8 mouse cellular contexts compared by ENCODE assay signal in the genomic region with DNA sequence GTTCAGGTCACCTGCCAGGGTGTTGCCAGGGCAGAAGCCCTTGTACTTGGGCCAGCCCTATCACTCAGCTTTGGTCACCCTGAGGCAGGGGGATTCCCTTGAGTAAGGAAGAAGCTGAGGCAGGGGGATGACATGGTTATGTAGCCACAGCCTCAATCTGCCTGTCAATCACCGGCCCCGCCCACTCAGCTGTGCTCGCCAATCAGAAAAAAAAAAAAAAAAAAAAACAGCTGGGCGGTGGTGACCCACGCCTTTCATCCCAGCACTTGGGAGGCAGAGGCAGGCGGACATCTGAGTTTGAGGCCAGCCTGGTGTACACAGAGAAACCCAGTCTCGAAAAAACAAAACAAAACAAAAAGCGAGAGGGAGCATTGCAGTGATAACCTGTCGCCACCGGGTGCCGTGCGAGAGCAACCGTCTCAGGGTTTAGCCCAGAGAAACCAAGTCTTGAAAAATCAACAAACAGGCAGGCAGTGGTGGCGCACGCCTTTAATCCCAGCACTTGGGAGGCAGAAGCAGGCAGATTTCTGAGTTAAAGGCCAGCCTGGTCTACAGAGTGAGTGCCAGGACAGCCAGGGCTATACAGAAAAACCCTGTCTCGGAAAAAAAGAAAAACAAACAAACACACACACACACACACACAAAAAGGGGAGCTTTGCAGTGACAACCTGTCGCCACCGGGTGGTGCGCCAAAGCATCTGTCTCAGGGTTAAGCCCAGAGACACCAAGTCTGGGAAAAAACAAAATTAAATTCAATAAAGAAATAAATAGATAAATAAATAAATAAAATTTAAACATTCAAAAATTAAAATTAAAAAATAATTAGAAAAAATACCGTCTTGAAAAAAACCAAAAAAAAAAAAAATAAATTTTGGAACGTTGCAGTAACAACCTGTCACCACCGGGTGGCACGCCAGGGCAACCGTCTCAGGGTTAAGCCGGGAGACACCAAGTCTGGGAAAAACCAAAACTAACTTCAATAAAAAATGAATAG. TPM values are rescaled to one million over a fixed set of nuclear protein-coding genes. Genes with fewer than 3 reads are reported as not detected.
A peak's percentile ranks its signal among the peaks of the same experiment; 100 is the strongest.
DNase-seq lines count a peak whose midpoint lies in the region; ATAC-seq and TF ChIP-seq lines count a peak whose summit lies in the region.
"Not testable (repeated sequence)": the region's sequence is repeated elsewhere in the genome, so short reads cannot be mapped to it uniquely, and the experiment has no call there.

No protein-coding gene starts in this region.

- H3K9me3 ChIP-seq in hindbrain, postnatal 0 days (ENCODE audit: low read length); lung, postnatal 0 days (ENCODE audit: low read length): not testable (repeated sequence)

- peak; percentile 66 for DNase-seq in MN1 (ENCODE audit: low spot score)
- DNase-seq in cerebellum, postnatal 10 days, result peak; percentile 69 to 75
- peak; percentile 61 to 63 for DNase-seq in frontal cortex, postnatal 36 days (ENCODE audit: low spot score in 2 of 2)
- peak; percentile 63 for DNase-seq in hindbrain, postnatal 0 days (ENCODE audit: low spot score)
- DNase-seq in layer of hippocampus, postnatal 36 days, result peak; percentile 64 to 69
- DNase-seq in lung, postnatal 0 days (ENCODE audit: low spot score), result peak; percentile 66
- DNase-seq in ovary, postnatal 36 days (ENCODE audit: low spot score), result peak; percentile 55
- DNase-seq in thymus, postnatal 10 days (ENCODE audit: low spot score in 2 of 2), result peak; percentile 54 to 69

- H3K4me3 ChIP-seq in hindbrain, postnatal 0 days (ENCODE audit: low read length), result peak overlapping the region; percentile 50
- H3K4me3 ChIP-seq in lung, postnatal 0 days (ENCODE audit: low read depth, low read length), result peak overlapping the region; percentile 33

- peak overlapping the region; percentile 34; the same call in 1 of the 2 replicates for H3K4me2 ChIP-seq in hindbrain, postnatal 0 days (ENCODE audit: low read depth, low read length)
- H3K4me2 ChIP-seq in lung, postnatal 0 days (replicated peaks; ENCODE audit: low read depth, low read length), result peak overlapping the region; percentile 33; the same call in 1 of the 2 replicates

- 4% methylated on average over 25 of the region's 25 CpGs for WGBS in hindbrain, postnatal 0 days
- WGBS in lung, postnatal 0 days, result 2% methylated on average over 23 of the region's 25 CpGs

- TF ChIP-seq CTCF in hindbrain, postnatal 0 days (IDR thresholded peaks at IDR 0.05; ENCODE audit: low read depth), result peak; percentile 58
- TF ChIP-seq CTCF in lung, postnatal 0 days (IDR thresholded peaks at IDR 0.05), result peak; percentile 56

- not testable (repeated sequence) for ATAC-seq in hindbrain, postnatal 0 days; lung, postnatal 0 days

- 0 out of 2 replicates have a peak overlapping the region, but pooled peaks have one; percentile 48 for H3K27ac ChIP-seq in hindbrain, postnatal 0 days
- H3K27ac ChIP-seq in lung, postnatal 0 days (ENCODE audit: low read length), result not testable (repeated sequence)

- H3K9ac ChIP-seq in hindbrain, postnatal 0 days (replicated peaks; ENCODE audit: low read length); lung, postnatal 0 days (replicated peaks; ENCODE audit: low read depth): not testable (repeated sequence)

- TF ChIP-seq EP300 in lung, postnatal 0 days (IDR thresholded peaks at IDR 0.05), result not testable (repeated sequence)

- H3K27me3 ChIP-seq in hindbrain, postnatal 0 days (ENCODE audit: insufficient read depth, low read length); lung, postnatal 0 days (replicated peaks; ENCODE audit: insufficient read depth, low read length): not testable (repeated sequence)

- not testable (repeated sequence) for H3K36me3 ChIP-seq in hindbrain, postnatal 0 days (ENCODE audit: insufficient read depth, low read length); lung, postnatal 0 days (ENCODE audit: insufficient read depth, low read length)

- H3K4me1 ChIP-seq in hindbrain, postnatal 0 days (ENCODE audit: insufficient read depth, low read length); lung, postnatal 0 days (ENCODE audit: insufficient read depth, low read depth, low read length): not testable (repeated sequence)

RNA-seq across cellular contexts. Expression of a gene that starts 31.7 kb away (rescaled TPM):
- total RNA-seq in hindbrain, postnatal 0 days (2014; rRNA removed), result 38.9 and 42.8 TPM in 2 replicates
- polyA plus RNA-seq in hindbrain, postnatal 0 days (2015; fragmentation: Nextera tagmentation; extraction: Ambion mirVana), result 15.1 and 15.6 TPM in 2 replicates
- total RNA-seq in layer of hippocampus, postnatal 36 days (2021), result 10 to 100 TPM; 58.3 to 60.4 TPM
- 9.8 and 11.7 TPM in 2 replicates for polyA plus RNA-seq in lung, postnatal 0 days (2015; fragmentation: Nextera tagmentation; extraction: Ambion mirVana)
